Mouse (Mus musculus): ENCODE results near the gene Zbtb14.

The Zbtb14 gene

GRCm38 (mm10) chr17:69382511-69383100, at the start of gene Zbtb14:
Zbtb14 (plus strand) TSS chr17:69383050.
- peak; percentile 94 for DNase-seq

GRCm38 (mm10) chr17:69346056-69346455, 36.8 kb upstream of the Zbtb14 start:
- no peak for DNase-seq

GRCm38 (mm10) chr17:69349014-69349531, 33.8 kb upstream of the Zbtb14 start:
- DNase-seq, result no peak

GRCm38 (mm10) chr17:69365049-69365448, 17.8 kb upstream of the Zbtb14 start:
- peak; percentile 53 for DNase-seq

- no peak for DNase-seq
Measured at GRCm38 (mm10) chr17:69380838-69381237, 2.0 kb upstream of the Zbtb14 start.

- peak; percentile 86 for DNase-seq
Measured at GRCm38 (mm10) chr17:69383201-69383940, 521 bp downstream of the Zbtb14 start.

GRCm38 (mm10) chr17:69383941-69384665, 1.3 kb downstream of the Zbtb14 start:
- peak; percentile 67 for DNase-seq

- peak; percentile 39 for DNase-seq
Measured at GRCm38 (mm10) chr17:69396147-69397033, 13.5 kb downstream of the Zbtb14 start.

GRCm38 (mm10) chr17:69397163-69397562, 14.3 kb downstream of the Zbtb14 start:
- DNase-seq, result no peak

- DNase-seq, result no peak
Measured at GRCm38 (mm10) chr17:69398092-69398491, 15.2 kb downstream of the Zbtb14 start.

GRCm38 (mm10) chr17:69401146-69401545, 18.3 kb downstream of the Zbtb14 start:
- no peak for DNase-seq

GRCm38 (mm10) chr17:69416163-69416562, 33.3 kb downstream of the Zbtb14 start:
- DNase-seq, result no peak

GRCm38 (mm10) chr17:69416920-69417661, 34.2 kb downstream of the Zbtb14 start:
- DNase-seq, result peak; percentile 94

- DNase-seq, result no peak
Measured at GRCm38 (mm10) chr17:69417724-69418373, 35.0 kb downstream of the Zbtb14 start.

- DNase-seq, result no peak
Measured at GRCm38 (mm10) chr17:69421592-69421991, 38.7 kb downstream of the Zbtb14 start.

- no peak for DNase-seq
Measured at GRCm38 (mm10) chr17:69437836-69438235, 55.0 kb downstream of the Zbtb14 start.

GRCm38 (mm10) chr17:69438486-69438885, 55.6 kb downstream of the Zbtb14 start:
- no peak for DNase-seq

- DNase-seq, result peak; percentile 61
Measured at GRCm38 (mm10) chr17:69438990-69439491, 56.2 kb downstream of the Zbtb14 start, which contains the start of gene Akain1. Akain1 (plus strand) TSS chr17:69439326.

- DNase-seq, result no peak
Measured at GRCm38 (mm10) chr17:69439571-69440480, 57.0 kb downstream of the Zbtb14 start.
